Mouse (Mus musculus) hindbrain, embryonic 10.5 days (tissue): ENCODE data around the gene March7. TPM values are rescaled to one million over a fixed set of nuclear protein-coding genes. Genes with fewer than 3 reads are reported as not detected.

Experiments used
- DNase-seq: peaks from one replicate; pipeline ENCODE4 v3.0.0-alpha.2; 2017; ENCODE audit warnings: low spot score
- H3K27ac ChIP-seq: fragments of 300-500 bp; sonication (generic); 2 replicates; pipeline ENCODE4 v1.5.1; 2016; ENCODE audit warnings: mild to moderate bottlenecking, moderate library complexity
- H3K27me3 ChIP-seq: fragments of 300-500 bp; sonication (generic); 2 replicates; pipeline ENCODE4 v1.6.1; 2016; ENCODE audit warnings: mild to moderate bottlenecking; ENCODE audit not compliant: poor library complexity, insufficient read depth, severe bottlenecking
- H3K36me3 ChIP-seq: fragments of 300-500 bp; sonication (generic); 2 replicates; pipeline ENCODE4 v1.6.1; 2016; ENCODE audit warnings: mild to moderate bottlenecking, moderate library complexity
- H3K4me1 ChIP-seq: fragments of 300-500 bp; sonication (generic); replicated peaks from 2 replicates; pipeline ENCODE4 v1.6.1; 2016; ENCODE audit warnings: mild to moderate bottlenecking
- H3K4me3 ChIP-seq: fragments of 300-500 bp; sonication (generic); 2 replicates; pipeline ENCODE4 v1.5.1; 2016; ENCODE audit warnings: mild to moderate bottlenecking, moderate library complexity
- H3K9me3 ChIP-seq: fragments of 300-500 bp; sonication (generic); 2 replicates; pipeline ENCODE4 v1.6.1; 2016; ENCODE audit warnings: mild to moderate bottlenecking, moderate library complexity
- WGBS: fragments of 180-500 bp; shearing (Covaris S2); methylation state at CpG from one replicate; pipeline ENCODE4 v1.1.7; 2016; 5-methylcytosine and 5-hydroxymethylcytosine counted together
- polyA plus RNA-seq: library from polyadenylated mRNA; unstranded; fragments of >200 nt; fragmentation: Nextera tagmentation; extraction: Ambion mirVana; gene quantifications from 2 replicates; pipeline ENCODE4 v1.2.1, GENCODE M21; 2016

March7 gene
- polyA plus RNA-seq, 1 experiment from 2014 or later, result 56.9 TPM

DNA sequence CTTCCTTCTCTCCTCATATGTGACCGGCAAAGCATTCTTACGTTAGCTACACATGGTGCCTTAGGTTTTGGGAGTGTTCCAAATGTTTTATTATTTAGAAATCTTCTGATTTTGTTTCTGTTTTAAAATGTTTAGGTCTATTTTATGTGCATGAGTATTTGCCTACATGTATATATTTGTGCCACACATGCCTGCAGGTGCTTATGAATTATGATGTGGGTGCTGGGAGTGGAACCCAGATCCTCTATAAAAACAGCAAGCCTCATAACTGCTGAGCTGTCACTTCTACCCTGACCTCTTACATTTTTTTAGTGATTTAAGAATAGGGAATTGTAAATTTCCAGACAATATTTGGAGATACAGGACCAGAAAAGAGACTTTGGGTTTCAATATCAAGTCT lies 12.3 kb downstream of the March7 start:
- WGBS, result 97% methylated on average over 2 of the region's 2 CpGs

GRCm38 (mm10) chr2:60223489-60223888 lies 13.8 kb downstream of the March7 start:
- 93% methylated on average over 1 of the region's 1 CpGs for WGBS
- Histone ChIP-seq H3K4me3 (no peak overlapping the region), H3K27me3 (no peaks in the 10 kb centered on the region), H3K27ac (no peak overlapping the region), H3K9me3 (0 out of 2 replicates have a peak, but pooled peaks cover 3% of the 10 kb centered on the region), H3K36me3 (peaks cover 35% of the 10 kb centered on the region), H3K4me1 (no peaks in the 10 kb centered on the region)
- no peak for DNase-seq

More for the DNA sequence above, 12.3 kb downstream of the March7 start:
- DNase-seq, result no peak
- no peaks in the 10 kb centered on the region for H3K27me3 ChIP-seq
- peaks cover 50% of the 10 kb centered on the region for H3K36me3 ChIP-seq
- no peaks in the 10 kb centered on the region for H3K4me1 ChIP-seq
- 0 out of 2 replicates have a peak, but pooled peaks cover 3% of the 10 kb centered on the region for H3K9me3 ChIP-seq
- no peak overlapping the region for H3K4me3 ChIP-seq
- H3K27ac ChIP-seq, result no peak overlapping the region

- no peaks in the 10 kb centered on the region for H3K27me3 ChIP-seq
- H3K36me3 ChIP-seq, result peaks cover 55% of the 10 kb centered on the region
- no peak overlapping the region for H3K27ac ChIP-seq
- H3K4me3 ChIP-seq, result no peak overlapping the region
- H3K9me3 ChIP-seq, result 0 out of 2 replicates have a peak, but pooled peaks cover 3% of the 10 kb centered on the region
- no peak for DNase-seq
- H3K4me1 ChIP-seq, result no peaks in the 10 kb centered on the region
- WGBS, result 91% methylated on average over 1 of the region's 1 CpGs
Observed at GRCm38 (mm10) chr2:60228470-60228869, 18.8 kb downstream of the March7 start.

GRCm38 (mm10) chr2:60230361-60230760 lies 20.7 kb downstream of the March7 start:
- Histone ChIP-seq H3K36me3 (peaks cover 74% of the 10 kb centered on the region), H3K27ac (no peak overlapping the region), H3K4me3 (no peak overlapping the region), H3K9me3 (0 out of 2 replicates have a peak, but pooled peaks cover 3% of the 10 kb centered on the region), H3K4me1 (no peaks in the 10 kb centered on the region), H3K27me3 (no peaks in the 10 kb centered on the region)
- 96% methylated on average over 2 of the region's 2 CpGs for WGBS
- no peak for DNase-seq

DNA sequence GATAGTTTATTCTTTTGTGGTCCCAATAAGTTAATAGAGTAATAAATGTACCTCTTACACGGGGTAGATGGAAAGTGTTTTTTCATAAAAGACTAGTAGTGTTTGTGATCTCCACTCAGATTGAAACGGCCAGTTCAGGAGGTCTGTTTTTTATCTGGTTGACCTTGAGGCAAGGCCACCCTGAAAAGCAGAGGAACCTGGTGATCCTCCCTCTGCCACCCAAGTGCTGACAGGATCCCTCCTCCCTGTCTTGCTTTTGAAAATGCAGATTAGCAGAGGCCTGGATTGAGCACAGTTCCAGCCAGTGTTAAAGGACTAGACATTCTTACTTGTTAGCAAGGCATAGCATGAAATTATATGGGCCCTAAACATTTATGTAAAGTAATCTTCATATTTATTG lies 23.5 kb downstream of the March7 start:
- WGBS, result 82% methylated on average over 2 of the region's 2 CpGs
- H3K9me3 ChIP-seq, result no peaks in the 10 kb centered on the region
- H3K27me3 ChIP-seq, result no peaks in the 10 kb centered on the region
- H3K4me1 ChIP-seq, result no peaks in the 10 kb centered on the region
- DNase-seq, result no peak
- H3K4me3 ChIP-seq, result no peak overlapping the region
- H3K27ac ChIP-seq, result no peak overlapping the region
- peaks cover 90% of the 10 kb centered on the region for H3K36me3 ChIP-seq

DNA sequence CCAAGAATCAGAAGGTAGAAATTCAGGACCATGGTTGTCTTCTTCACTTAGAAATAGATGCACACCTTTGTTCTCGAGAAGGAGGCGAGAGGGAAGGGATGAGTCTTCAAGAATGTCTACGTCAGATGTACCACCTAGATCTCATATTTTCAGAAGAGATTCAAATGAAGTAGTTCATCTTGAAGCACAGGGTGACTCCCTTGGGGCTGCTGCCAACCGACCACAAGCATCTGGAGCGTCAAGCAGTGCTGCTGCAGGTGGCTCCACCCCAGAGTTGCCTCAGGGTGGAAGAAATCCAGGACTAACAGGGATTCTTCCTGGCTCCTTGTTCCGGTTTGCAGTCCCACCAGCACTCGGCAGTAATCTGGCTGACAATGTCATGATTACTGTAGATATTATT lies 24.8 kb downstream of the March7 start:
- 92% methylated on average over 7 of the region's 7 CpGs for WGBS
- Histone ChIP-seq H3K27ac (no peak overlapping the region), H3K9me3 (no peaks in the 10 kb centered on the region), H3K4me3 (no peak overlapping the region), H3K27me3 (no peaks in the 10 kb centered on the region), H3K36me3 (peaks cover 99% of the 10 kb centered on the region), H3K4me1 (no peaks in the 10 kb centered on the region)
- no peak for DNase-seq

- DNase-seq, result no peak
- WGBS, result 82% methylated on average over 4 of the region's 4 CpGs
- 0 out of 2 replicates have a peak, but pooled peaks cover 2% of the 10 kb centered on the region for H3K9me3 ChIP-seq
- H3K36me3 ChIP-seq, result peaks cover 31% of the 10 kb centered on the region
- H3K27ac ChIP-seq, result no peak overlapping the region
- no peaks in the 10 kb centered on the region for H3K4me1 ChIP-seq
- no peak overlapping the region for H3K4me3 ChIP-seq
- no peaks in the 10 kb centered on the region for H3K27me3 ChIP-seq
Observed at GRCm38 (mm10) chr2:60252782-60253181, 43.1 kb downstream of the March7 start.

GRCm38 (mm10) chr2:60253506-60253905 lies 43.8 kb downstream of the March7 start:
- H3K4me1 ChIP-seq, result no peaks in the 10 kb centered on the region
- H3K27me3 ChIP-seq, result no peaks in the 10 kb centered on the region
- 0 out of 2 replicates have a peak, but pooled peaks cover 2% of the 10 kb centered on the region for H3K9me3 ChIP-seq
- H3K27ac ChIP-seq, result no peak overlapping the region
- no peak for DNase-seq
- H3K36me3 ChIP-seq, result peaks cover 35% of the 10 kb centered on the region
- no peak overlapping the region for H3K4me3 ChIP-seq

DNA sequence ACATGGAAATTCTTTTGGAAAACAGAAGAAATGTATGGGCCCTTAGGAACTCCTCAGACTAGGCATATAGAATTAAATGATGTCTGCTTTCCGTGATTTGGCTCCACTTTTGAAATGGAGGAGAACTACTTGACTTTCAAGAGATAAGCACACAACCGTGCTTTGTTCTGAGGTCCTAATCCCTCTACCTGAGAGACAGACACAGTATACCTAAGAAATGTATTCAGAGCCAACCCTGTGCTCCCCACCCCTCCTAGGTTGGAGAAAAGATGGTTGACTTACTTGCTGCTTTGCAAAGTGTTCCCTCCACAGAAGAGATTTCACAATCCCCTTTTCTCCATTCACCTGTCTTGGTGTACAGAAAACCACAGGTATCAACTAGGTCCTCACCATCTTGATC lies 47.1 kb downstream of the March7 start:
- 91% methylated on average over 2 of the region's 2 CpGs for WGBS
- no peak for DNase-seq
- H3K4me3 ChIP-seq, result no peak overlapping the region
- 0 out of 2 replicates have a peak, but pooled peaks cover 2% of the 10 kb centered on the region for H3K9me3 ChIP-seq
- H3K27ac ChIP-seq, result no peak overlapping the region
- peaks cover 22% of the 10 kb centered on the region for H3K36me3 ChIP-seq
- H3K4me1 ChIP-seq, result no peaks in the 10 kb centered on the region
- no peaks in the 10 kb centered on the region for H3K27me3 ChIP-seq

- 95% methylated on average over 5 of the region's 5 CpGs for WGBS
- Histone ChIP-seq H3K36me3 (peaks cover 19% of the 10 kb centered on the region), H3K9me3 (0 out of 2 replicates have a peak, but pooled peaks cover 2% of the 10 kb centered on the region), H3K4me3 (no peak overlapping the region), H3K27me3 (no peaks in the 10 kb centered on the region), H3K4me1 (no peaks in the 10 kb centered on the region), H3K27ac (no peak overlapping the region)
- no peak for DNase-seq
Observed at GRCm38 (mm10) chr2:60259186-60259585, 49.5 kb downstream of the March7 start.

- Histone ChIP-seq H3K36me3 (peaks cover 13% of the 10 kb centered on the region), H3K27me3 (no peaks in the 10 kb centered on the region), H3K9me3 (no peaks in the 10 kb centered on the region), H3K4me1 (no peaks in the 10 kb centered on the region), H3K4me3 (no peak overlapping the region), H3K27ac (no peak overlapping the region)
- 87% methylated on average over 5 of the region's 5 CpGs for WGBS
- no peak for DNase-seq
Observed at GRCm38 (mm10) chr2:60260621-60261350, 51.1 kb downstream of the March7 start.

- 70% methylated on average over 1 of the region's 1 CpGs for WGBS
- Histone ChIP-seq H3K36me3 (peaks cover 9% of the 10 kb centered on the region), H3K27ac (no peak overlapping the region), H3K27me3 (no peaks in the 10 kb centered on the region), H3K4me1 (no peaks in the 10 kb centered on the region), H3K4me3 (no peak overlapping the region), H3K9me3 (0 out of 2 replicates have a peak, but pooled peaks cover 3% of the 10 kb centered on the region)
- DNase-seq, result no peak
Observed at GRCm38 (mm10) chr2:60267567-60267966, 57.9 kb downstream of the March7 start.

- no peak overlapping the region for H3K4me3 ChIP-seq
- WGBS, result 94% methylated on average over 14 of the region's 14 CpGs
- no peak for DNase-seq
- H3K27ac ChIP-seq, result no peak overlapping the region
- H3K4me1 ChIP-seq, result no peaks in the 10 kb centered on the region
- no peaks in the 10 kb centered on the region for H3K27me3 ChIP-seq
- H3K36me3 ChIP-seq, result peaks cover 9% of the 10 kb centered on the region
- 0 out of 2 replicates have a peak, but pooled peaks cover 3% of the 10 kb centered on the region for H3K9me3 ChIP-seq
Observed at GRCm38 (mm10) chr2:60269856-60270479, 60.3 kb downstream of the March7 start.
